Mouse (Mus musculus) cerebellum, adult 2 months (tissue): Measurements from ENCODE around the gene Ap3b2.

Source experiments
- CTCF ChIP-seq: fragments of 200-500 bp; IDR thresholded peaks from 2 replicates; pipeline ENCODE4 v1.5.1; 2011; ENCODE audit warnings: low read depth, mild to moderate bottlenecking, control low read depth, low read length, moderate library complexity, borderline replicate concordance; ENCODE audit not compliant: insufficient read depth
- POLR2A ChIP-seq: fragments of 200-500 bp; IDR thresholded peaks from 2 replicates; pipeline ENCODE4 v1.6.1; 2011; ENCODE audit warnings: low read length, control low read depth, borderline replicate concordance; ENCODE audit not compliant: insufficient read depth

DNA sequence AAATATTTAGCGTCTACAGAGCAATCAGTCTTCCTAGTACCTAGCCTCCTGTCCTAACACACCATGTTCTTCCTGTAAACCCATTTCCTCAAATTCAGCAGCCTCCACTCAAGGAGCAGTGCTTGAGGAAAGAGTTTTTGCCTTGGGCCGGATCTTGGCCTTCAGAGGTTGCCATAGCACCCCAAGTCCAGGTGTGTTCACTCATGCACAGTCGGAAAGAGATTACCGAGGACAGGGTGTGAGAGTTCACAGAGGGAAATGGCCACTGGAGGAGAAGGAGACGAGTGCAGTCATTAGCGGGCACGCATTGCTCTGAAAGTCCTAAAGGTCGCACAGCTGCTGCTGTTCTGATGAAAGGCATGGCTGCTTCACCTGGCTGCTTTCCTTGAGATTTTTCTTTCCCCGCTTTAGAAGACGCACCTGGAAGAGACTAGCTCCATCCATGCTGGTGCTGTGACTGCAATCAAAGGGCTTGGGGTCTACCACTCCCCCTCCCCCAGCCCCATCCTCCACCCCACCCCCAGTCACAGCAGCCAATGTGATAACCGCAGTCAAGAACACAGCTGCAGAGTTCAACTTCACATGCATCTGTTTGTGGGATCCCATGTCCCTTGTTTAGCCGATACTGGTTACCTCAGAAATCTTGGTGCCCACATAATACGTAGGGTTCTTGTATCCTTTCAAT lies 21.3 kb upstream of the Ap3b2 start:
- TF ChIP-seq CTCF (no peak), POLR2A (no peak)
